Mouse (Mus musculus): Measurements from ENCODE around the gene Gstm7.
A peak's percentile ranks its signal among the peaks of the same experiment; 100 is the strongest.
"Not testable (repeated sequence)": the region's sequence is repeated elsewhere in the genome, so short reads cannot be mapped to it uniquely, and the experiment has no call there.

Gstm7 gene

DNA sequence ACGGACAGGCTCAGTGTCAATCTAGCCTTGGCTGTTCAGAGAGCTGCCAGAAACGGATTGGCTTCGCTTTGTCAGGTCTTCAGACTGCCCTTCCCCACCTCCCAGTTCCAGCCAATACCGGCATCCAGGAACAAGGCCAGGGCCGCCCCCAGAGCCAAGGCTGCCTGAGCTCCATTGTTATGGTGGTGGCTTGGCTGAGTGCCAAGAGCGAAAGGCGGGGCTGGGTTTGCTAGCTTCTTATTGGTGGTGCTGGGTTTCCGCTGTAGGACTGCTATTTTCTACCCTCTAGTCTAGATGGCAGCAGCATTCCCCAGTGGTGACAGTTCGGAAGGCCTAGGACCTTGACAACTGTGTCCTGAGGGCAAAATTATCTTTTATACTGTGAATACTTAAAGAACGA is at the start of gene Gstm7:
Gene Gstm7, minus strand, starts transcription at position 148 of the 400 bp plus-strand sequence.
- peak; percentile 50 for DNase-seq (ENCODE audit: low read depth, low spot score)

DNA sequence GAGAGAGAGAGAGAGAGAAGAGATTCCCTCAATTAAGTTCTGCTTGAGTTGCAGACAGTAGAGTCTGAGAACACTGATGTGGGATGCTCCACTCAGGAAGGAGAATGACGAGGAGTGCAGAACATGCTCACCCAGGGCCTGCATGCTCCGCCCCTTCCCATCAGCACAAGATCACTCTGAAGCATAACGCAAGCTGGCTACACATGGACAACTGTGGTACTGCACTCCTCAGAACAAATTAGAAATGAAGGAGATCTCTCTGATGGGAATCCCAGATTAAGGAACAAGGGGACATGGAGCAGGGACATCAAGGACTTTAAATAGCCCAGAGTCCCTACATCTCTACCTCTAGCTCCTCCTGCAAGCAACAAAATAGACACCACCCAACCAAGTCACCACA is 49.6 kb upstream of the Gstm7 start:
- DNase-seq (ENCODE audit: low read depth, low spot score), result no peak

DNA sequence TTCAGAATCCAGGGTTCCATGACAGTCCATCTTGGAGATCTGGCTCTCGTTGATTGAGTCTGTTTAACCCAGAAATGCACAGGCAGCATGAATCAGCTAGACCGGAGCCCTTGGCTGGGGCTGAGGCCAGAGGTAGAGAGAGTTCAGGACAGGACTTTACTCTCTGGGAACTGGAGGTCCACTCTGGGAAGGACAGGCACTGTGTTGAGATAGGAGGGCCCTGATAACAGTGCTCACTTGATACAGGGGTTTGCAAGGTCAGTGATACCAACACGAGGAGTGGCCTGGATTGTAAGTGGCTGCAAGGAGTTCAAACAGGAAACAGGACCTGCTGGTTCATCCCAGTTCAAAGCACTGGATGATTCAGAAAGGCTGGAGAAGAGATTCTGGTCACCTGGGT is 46.1 kb upstream of the Gstm7 start:
- no peak for DNase-seq (ENCODE audit: low read depth, low spot score)

DNA sequence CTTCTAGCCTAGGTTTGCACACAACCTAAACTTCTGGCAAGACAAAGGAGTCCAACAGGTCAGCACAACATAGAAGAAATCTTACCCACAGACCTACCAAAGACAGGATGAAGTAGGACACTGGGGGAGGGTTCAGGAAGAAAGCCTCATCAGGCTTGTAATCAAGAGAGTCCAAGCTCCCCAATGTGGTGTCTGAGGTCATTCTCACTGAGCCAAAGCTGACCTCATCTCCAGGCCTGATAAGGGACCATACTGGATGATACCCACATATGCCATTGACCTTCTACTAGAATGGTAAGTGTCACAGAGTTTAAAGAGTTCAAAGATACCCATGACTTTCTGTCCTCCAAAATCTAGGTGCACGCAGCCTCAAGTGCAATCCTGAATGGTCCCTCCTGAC is 42.6 kb upstream of the Gstm7 start:
- no peak for DNase-seq (ENCODE audit: low read depth, low spot score)

DNA sequence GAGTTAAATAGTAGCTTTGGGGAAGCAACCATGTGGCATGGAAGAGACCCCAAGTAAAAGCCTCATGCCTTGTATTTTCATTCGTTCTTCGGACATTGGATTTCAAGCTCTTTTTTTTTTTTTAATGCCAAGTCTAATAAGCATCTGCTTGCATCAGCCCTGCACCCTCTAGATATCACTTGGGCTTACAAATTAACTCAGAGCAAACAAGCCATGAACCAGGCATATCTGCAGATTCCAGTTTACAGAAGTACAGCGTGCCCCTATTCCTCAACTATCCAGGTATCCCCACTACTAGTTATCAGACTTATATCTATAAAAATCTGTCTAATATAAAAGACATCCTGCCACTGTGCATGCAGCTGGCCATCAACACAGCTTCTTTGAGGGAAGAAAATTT is 40.5 kb upstream of the Gstm7 start:
- no peak for DNase-seq (ENCODE audit: low read depth, low spot score)

- DNase-seq (ENCODE audit: low read depth, low spot score), result not testable (repeated sequence)
Observed at GRCm38 (mm10) chr3:107971101-107971500, 39.5 kb upstream of the Gstm7 start.

DNA sequence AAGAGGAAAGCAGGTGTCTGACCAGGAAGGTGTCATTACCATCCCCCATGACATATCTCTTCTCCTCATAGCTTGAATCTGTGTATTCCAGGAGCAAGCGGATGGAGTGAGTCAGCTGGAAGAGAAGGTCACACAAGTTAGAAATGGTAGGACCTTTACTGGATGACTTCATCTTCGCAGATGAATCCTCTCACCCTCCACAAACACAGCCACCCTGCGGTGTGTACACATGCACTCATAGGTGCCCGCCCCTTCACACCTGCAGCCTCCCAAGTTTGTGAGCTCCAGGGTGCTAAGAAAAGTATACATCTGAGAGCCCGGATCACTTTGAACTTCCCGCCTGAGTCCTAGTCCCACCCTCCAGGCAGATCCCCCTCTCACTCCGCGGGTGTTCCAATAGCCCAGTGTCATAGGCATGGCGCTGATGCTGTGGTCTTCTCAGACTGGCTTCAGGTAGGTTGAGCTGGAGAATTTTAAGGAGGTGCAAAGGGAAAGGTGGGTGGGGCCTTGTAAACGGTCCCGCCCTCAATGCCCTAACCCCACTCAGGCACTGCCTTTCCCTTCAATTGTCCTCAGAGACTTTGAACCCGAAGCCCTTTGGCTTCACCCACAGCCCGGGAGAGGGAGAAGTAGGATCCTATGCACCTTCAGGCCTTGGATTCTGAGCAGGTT is 37.2 kb upstream of the Gstm7 start, which contains the start of gene Gstm3:
Gene Gstm3, minus strand, starts transcription at position 560 of the 672 bp plus-strand sequence.
- DNase-seq (ENCODE audit: low read depth, low spot score), result no peak

DNA sequence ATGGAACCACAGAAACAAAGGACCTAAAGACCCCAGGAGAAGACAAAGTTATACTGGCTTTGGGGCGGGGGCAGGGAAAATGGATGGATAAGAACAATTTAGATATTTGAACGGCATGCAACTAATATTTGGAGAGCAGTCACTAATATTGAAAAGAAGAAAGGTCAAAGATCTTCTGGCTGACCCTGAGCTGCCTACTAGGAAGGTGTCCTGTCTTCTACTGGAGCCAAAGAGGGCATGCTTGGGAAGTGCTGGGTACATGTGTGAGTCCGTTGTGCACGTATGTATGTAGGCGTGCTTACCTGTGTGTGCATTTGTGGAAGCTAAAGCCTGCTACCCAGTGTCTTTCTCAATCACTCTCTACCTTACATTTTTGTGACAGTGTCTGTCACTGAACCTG is 35.0 kb upstream of the Gstm7 start:
- DNase-seq (ENCODE audit: low read depth, low spot score), result no peak

GRCm38 (mm10) chr3:107965592-107965991 is 34.0 kb upstream of the Gstm7 start:
- DNase-seq (ENCODE audit: low read depth, low spot score), result no peak

- DNase-seq (ENCODE audit: low read depth, low spot score), result no peak
Observed at GRCm38 (mm10) chr3:107964656-107965308, 33.2 kb upstream of the Gstm7 start.

DNA sequence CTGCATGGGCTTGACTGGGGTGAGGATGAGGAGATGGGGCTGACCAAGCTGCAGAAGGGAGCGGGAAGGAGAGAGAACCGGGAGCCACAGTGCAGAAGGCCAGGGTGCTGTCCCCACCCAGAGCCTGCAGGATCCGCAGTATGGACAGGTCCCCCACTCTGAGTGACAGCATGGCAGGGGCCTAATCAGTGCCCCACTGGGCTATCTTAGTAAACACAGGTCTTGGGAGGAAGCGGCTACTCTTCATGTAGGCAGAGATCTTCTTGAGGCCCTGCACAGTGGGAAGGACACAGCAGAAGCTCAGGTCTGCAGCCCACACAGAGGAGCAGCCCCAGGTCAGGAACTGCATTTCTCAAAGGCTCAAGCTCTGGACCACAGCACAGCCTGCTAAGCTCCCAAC is 32.4 kb upstream of the Gstm7 start:
- no peak for DNase-seq (ENCODE audit: low read depth, low spot score)

DNA sequence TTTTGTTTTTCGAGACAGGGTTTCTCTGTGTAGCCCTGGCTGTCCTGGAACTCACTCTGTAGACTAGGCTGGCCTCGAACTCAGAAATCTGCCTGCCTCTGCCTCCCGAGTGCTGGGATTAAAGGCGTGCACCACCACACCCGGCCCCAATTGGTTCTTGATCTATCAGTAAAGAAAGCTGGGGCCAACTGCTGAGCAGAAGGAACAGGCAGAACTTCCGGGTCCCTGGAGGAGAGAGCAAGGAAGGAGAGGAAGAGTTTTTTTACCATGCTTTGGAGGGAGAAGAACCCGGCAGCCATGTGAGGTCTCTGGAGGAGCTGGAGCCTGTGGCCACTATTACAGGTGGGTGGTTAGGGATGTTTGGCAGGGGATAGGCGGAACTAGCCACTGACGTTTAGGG is 23.6 kb upstream of the Gstm7 start:
- DNase-seq (ENCODE audit: low read depth, low spot score), result not testable (repeated sequence)

DNA sequence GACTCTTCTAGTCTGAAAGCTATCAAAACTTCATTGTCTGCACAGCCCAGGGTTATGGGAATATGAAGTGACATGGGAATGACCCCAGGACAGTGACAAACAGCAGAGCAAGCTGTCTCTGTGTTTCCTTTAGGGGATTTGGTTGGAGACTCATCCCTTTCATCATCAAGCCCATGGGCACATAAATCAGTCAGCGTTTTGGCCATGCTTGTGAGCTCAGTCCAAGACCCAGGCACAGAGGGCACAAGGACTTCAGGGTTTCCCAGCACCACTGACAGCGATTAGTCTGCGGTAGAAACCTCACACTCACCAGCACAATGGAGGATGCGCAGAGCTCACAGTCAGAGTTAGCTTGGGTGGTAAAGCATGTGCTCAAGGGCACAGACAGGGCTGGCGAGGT is 22.3 kb upstream of the Gstm7 start:
- no peak for DNase-seq (ENCODE audit: low read depth, low spot score)

DNA sequence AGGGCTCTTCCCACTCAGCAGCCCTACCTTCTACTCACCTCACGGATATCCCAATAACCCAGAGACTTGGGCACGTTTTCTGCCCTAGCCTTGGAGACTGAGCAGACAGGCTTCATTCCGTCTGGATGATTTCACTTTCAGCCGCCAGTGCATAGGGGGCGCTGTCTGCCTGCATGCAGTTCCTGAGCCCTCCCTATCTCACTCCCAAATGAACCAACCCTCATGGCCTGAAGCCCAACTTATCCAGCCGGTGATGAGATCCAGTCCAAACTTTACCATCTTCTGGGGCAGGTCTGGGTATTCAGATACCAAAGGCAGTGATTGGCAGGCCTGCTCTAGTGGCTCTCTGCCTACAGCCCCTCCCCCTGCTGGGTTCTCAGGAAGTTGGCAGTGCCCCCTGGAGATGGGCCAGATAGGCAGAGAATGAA is 21.7 kb upstream of the Gstm7 start:
- no peak for DNase-seq (ENCODE audit: low read depth, low spot score)

DNA sequence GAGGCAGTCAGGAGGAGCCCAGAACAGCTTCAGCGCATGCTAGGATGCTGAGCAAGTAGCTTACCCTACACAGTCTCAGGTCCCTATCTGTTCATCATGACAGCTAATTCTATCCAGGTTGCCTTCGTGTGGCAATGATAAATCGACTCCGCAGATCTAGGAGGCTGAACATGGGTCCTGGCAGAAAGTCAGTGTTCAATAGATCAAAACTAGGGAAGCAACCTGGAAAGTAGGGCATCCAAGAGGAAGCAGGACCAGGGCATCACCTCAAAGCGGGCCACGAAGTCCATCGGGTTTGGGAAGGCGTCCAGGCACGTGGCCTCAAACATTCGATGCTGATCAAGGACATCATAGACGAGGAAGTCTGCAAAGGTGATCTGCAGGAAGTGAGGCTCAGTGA is 18.9 kb upstream of the Gstm7 start:
- DNase-seq (ENCODE audit: low read depth, low spot score), result no peak

GRCm38 (mm10) chr3:107949461-107949860 is 17.8 kb upstream of the Gstm7 start:
- not testable (repeated sequence) for DNase-seq (ENCODE audit: low read depth, low spot score)

DNA sequence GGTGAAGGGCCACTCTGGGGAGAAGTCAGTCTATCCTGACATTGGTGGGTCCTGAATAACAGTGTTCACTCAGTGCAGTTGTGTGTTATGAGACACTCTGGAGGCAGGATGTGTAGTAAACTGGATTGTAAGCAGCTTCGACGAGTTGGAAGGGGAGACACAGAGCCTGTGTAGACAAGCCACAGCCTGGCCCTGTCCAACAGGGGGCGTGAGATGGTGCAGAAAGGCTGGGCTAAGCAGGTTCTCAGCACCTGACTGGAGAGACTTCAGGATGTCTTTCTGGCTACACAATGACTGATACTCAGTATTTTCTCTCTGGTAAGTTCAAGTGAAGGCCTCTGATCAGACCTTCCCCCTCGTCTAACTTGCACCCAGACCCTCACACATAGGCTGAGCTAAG is 14.1 kb upstream of the Gstm7 start:
- no peak for DNase-seq (ENCODE audit: low read depth, low spot score)

DNA sequence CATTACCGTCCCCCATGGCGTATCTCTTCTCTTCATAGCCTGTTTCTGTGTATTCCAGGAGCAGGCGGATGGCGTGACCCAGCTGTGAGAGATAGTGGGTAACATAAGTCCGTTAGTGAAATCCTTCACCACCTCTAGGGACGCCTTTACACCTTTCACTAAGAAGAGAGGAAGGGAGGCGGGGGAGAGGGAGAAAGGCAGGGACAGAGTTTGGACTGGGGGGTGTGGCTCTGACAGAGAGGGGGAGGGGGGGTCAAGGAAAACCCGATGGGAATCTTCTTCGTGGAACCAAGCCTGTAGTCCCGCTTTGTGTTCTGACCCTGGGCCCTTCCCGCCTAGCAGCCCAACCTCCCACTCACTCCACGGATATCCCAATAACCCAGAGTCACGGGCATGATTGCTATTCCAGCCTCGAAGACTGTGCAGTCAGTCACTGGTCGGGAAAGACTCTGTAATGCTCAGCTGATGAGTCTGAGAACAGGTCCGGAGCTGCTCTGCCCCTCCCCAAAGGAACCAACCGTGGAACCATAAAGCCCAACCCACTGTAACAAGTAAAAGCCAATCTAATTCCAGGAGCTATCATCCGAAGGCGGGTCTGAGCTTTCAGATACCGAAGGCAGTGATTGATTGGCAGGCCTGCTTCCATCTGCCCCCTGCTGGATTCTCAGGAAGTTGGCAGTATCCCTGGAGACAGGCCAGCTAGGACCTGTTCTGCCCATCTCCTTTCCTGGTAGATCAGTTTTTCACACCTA is 11.8 kb upstream of the Gstm7 start, which contains the start of gene Gstm6:
Gene Gstm6, minus strand, starts transcription at position 511 of the 752 bp plus-strand sequence.
- DNase-seq (ENCODE audit: low read depth, low spot score), result no peak

DNA sequence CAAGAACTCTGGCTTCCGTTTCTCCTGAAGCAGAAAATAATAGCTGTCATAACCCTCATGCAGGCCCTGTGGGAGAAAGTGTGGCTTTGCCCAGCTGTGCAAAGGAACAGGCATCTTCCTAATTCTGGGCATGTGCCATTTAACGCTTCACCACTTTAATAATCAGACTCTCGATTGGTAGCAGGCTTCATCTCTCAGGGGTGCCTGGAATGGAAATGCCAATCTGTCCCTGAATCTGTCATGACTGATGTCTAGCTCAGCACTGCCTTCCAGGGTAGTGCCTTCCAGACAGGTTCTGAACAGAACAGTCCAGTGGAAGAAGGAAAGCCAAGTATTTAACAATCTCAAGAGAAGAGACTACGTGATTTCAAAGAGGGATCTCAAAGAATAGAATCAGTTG is 9.6 kb upstream of the Gstm7 start:
- no peak for DNase-seq (ENCODE audit: low read depth, low spot score)

DNA sequence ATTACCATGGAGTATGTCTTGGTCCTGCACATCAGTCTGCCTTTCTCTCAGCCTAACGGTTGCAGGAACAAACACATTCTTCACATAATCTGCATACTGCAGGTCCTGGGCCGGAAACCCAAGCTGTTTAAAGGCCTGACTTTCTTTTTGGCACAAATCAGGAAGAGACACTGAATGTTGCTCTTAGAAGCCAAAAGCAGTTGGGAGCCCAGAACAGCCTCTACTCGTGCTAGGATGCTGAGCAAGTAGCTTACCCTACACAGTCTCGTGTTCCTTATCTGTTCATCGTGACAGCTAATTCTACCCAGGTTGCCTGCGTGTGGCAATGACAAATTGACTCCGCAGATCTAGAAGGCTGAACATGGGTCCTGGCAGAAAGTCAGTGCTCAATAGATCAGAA is 8.9 kb upstream of the Gstm7 start:
- DNase-seq (ENCODE audit: low read depth, low spot score), result no peak

- DNase-seq (ENCODE audit: low read depth, low spot score), result no peak
Observed at GRCm38 (mm10) chr3:107939830-107940229, 8.2 kb upstream of the Gstm7 start.

GRCm38 (mm10) chr3:107939403-107939802 is 7.8 kb upstream of the Gstm7 start:
- no peak for DNase-seq (ENCODE audit: low read depth, low spot score)

DNA sequence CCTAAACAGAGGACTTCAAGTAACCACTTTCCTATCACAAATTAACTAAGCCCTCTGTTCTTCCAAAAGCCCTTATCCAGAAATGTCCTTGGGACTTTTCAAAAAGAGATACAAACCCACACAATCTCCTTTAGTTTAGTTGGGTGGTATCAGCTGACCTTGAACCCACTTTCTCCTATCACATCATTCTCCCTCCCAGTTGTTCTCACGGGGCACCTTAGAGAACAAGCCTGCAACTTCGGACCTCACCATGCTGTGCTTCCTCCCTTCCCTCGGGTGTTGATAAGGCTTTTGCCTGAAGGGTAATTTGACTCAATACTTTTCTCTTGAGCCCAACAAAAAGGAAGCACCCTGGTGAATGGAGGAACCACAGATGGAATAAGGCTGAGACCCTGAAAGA is 4.3 kb upstream of the Gstm7 start:
- no peak for DNase-seq (ENCODE audit: low read depth, low spot score)

Measured in retina, adult 2 months (tissue).